Mouse (Mus musculus): ENCODE results near the gene Mex3d.

DNA sequence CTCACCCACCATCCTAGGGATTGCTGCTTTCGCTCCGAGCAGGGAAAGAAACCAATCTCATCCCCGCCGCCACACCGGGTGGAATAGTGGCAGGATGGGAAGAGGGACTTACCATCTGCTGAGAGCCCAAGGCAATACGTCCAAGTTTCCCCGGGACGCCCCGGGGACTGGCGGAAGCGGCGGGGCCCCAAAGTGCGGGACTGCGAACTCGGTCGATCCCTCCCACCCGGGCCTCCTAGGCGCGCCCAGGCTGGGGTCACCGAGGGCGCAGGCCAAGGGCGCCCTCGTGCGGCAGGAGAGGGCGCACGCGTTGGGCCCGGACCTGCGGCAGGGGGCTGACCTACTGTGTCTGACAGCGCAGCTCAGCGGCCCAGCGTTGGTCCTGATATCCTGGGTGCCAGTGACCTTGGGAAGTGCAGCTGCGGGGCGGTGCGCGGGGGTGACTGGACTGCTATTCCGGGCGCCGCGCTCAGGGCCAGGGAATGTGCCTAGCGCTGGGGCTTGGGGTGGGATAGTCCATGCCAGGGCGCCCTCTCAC, 39.1 kb downstream of the Mex3d start, which contains the start of gene Adamtsl5:
- TF ChIP-seq CTCF (IDR thresholded peaks at IDR 0.05; ENCODE audit: extremely low read depth, insufficient read depth, insufficient read length, insufficient replicate concordance), result peak; percentile 90
- no peak for TF ChIP-seq POLR2A (IDR thresholded peaks at IDR 0.05; ENCODE audit: low read depth, low read length)
